Mouse (Mus musculus) neural tube, embryonic 10.5 days (tissue): ENCODE data around the gene Actr6.
"Not testable (repeated sequence)": the region's sequence is repeated elsewhere in the genome, so short reads cannot be mapped to it uniquely, and the experiment has no call there.

Experiments
- DNase-seq: peaks from one replicate; pipeline ENCODE4 v3.0.0-alpha.2; 2017; ENCODE audit warnings: low spot score; ENCODE audit errors: extremely low spot score

Gene Actr6

DNA sequence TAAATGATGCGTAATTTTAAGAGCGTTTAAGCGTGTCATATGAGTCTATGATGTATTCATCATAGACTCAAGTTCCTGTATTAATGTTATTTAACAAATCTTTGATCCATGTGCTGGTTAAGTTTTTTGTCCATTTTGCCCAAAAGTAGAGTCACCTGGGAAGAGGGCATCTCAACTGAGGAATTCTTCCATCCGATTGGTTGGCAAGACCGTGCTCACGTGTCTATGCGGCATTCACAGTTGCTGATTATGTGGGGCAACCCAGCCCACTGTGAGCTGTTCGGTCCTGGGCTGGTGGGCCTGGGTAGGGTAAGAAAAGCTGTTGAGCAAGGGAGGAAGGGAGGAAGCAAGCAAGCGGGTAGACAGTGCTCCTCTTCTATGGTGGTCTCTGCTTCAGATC, 6.3 kb upstream of the Actr6 start:
- DNase-seq, result no peak

DNA sequence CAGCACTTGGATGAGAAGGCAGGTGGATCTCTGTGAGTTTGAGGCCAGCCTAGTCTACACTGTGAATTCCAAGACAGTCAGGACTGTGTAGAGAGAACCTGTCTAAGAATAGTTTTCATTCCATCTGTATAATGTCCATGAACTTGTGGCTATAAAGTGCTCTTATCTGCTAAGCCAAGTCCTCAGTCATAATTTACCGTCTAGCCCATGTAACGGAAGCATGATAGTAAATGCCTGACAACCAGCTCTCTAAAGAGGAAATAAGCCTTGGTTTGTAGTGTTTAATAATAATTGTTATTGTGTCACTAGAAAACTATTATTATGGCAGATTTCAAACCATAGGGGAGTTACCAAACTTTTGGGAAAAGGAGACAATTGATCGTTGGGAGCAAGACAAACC, 5.8 kb upstream of the Actr6 start:
- DNase-seq, result no peak

DNA sequence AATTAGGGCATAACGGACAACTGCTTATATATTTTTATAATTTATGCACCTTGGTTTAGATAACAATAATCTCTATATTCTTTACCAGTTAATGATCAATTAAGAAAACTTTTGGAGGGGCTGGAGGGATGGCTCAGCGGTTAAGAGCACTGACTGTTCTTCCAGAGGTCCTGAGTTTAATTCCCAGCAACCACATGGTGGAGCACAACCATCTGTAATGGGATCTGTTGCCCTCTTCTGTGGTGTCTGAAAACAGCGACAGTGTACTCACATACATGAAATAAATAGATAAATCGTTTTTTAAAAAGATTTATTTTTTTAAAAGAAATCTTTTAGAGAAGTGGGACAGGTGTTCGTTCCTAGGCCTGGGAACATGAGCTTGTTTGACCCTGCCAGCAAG, 5.0 kb upstream of the Actr6 start:
- no peak for DNase-seq

DNA sequence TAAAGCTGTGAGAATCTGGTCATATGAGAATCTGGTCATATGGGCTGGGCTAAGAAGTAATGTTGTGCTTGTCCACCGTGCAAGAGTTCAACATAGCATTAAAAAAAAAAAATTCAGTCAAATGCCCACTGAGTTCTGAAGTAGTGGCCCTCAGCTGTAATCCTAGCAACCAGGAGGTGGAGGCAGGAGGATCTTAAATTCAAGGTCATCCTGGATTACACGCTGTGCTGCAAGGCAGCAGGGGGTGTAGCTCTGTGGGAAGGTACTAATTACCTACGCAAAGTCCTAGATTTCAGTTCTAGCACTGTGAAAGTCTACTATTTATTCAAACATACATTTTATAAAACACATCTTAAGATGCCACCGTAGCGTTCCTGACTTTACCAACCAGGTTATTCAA, 754 bp downstream of the Actr6 start:
- DNase-seq, result no peak

DNA sequence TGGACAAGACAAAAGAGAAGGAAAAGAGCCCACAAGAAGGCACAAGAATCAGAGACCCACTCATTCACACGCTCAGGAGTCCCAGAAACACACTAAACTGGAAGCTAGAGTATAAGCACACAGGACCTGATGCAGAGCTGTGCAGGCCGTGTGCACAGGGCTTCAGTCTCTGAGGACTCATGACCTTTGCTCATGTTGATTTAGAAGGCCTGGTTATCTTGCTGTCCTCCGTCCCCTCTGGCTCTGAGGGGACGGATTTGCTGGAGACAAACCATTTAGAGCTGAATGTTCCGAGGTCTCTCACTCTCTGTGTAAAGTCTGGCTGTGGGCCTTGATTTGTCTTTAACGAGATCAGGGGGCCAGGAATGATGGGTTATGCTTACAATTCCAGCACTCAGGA, 1.7 kb downstream of the Actr6 start:
- no peak for DNase-seq

DNA sequence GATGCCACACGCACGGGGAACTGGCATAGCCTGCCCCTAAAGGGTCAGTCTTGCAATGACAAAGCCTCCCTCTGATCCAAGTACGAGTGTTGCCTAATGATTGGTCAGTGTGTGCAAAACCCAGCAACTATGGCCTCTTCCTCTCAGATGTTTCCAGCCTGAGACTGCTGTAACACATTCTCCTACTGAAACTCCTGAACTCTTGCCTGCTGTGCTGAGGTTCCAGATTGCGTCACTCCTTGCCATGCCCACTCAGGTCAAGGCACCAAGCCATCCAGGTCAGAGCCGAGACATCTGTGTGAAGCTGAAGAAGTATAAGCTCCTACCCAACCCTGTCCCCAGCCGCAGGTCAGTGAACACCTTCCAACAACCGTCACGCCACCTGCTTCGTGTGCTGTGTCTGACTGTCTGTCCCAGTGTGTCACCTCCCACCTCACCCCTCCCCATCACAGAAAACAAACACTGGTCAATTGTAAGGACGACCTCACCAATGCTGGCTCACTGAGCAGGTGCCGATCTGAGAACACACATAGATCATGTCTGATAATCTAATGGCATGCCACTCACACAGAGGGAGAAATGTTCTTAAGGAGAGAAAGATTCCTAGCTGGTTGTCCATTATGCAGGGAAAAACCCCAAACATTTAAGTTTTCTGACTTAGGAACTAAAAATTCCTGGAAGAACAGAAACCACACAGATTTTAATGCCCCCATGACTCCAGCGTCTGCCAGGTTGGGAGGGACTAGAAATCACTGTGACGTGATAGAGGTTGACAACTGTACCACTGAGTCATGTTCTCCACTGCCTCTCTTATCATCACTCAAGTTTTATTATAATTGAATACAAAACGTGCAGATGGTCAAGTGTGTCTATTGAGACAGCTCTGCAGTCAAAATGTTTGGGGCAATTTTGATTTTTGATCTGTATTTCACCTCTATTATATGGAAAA, 9.6 kb downstream of the Actr6 start:
- no peak for DNase-seq

DNA sequence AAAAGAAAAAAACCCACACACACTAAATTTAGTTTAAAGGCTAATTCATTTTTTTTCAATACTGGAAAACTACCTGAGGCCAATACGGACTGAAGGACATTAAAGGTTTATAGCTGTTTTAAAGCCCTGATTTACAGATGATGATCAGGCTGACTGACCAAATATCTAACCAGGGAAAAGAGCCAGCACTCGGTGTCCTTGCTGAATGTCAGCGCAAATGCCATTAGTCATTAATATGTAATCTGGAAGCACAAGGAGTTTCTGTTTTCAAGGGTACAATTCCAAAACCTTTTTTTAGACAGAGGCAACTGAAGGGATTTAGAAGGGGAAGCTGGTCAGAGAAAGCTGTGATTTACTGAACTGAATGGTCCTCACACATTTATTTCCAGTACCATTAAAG, 11.3 kb downstream of the Actr6 start:
- no peak for DNase-seq

DNA sequence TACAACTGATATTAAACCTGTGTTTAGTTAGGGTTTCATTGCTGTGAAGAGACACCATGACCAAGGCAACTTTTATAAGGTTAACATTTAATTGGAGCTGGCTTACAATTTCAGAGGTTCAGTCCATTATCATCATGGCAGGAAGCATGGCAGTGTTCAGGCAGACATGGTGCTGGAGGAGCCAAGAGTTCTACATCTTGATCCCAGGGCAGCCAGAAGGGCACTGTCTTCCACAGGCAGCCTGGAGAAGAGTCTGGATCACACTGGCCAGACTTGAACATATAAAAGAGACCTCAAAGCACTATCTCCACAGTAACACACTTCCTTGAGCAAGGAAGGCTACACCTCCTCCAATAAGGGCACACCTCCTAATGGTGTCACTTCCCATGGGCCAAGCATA, 11.8 kb downstream of the Actr6 start:
- DNase-seq, result no peak

DNA sequence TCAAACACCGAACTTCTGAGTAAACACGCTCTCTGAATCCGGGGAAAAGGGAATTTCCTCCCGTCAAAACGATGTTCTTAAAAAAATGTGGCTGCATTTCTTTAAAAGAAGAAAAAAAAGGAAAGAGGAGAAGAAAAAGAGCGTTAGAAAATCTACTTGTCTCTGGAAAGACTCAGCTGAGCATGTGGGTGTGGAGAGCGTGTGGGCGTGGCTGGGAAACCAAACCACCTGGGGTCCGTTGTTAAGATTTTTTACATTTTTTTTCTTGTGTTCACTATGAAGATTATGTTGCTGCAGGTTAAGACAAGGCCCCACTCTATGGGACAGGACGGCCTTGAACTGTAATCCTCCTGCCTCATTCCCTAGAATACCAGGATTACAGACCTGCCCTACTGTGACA, 17.2 kb downstream of the Actr6 start:
- no peak for DNase-seq

DNA sequence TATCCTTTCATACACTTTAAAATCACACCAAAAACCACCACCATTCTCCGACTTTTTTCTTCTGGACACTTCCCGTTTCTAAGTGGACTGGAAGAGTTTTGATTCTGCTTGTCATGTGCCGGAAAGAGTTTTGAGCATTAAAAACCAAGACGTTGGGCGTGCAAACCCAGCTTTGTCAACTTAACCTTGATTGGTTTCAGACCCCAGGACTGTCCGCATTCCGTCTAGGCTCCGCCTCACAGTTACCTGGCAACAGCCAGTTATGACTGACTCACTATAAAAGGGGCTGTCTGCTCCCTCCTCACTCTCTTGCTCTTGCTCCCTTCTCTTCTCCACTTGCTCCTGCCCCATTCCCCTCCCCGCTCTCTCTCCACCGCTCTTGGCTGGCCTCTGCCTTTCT, 23.4 kb downstream of the Actr6 start:
- DNase-seq, result no peak

DNA sequence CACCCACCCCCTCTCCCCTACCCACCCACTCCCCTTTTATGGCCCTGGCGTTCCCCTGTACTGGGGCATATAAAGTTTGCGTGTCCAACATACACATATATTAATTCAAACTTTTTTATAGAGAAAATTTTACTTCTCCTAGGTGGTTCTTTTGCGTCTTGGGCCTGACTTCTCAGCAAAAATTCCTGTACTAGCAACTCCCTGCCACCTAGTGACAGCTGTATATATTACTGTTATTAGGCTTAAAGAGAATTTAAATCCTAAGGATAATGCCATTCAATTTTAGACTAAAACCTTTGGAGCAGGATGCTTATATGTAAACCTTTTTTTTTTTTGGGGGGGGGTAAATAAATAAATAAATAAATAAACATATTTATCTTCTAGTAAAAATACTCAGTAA, 24.7 kb downstream of the Actr6 start:
- DNase-seq, result no peak

DNA sequence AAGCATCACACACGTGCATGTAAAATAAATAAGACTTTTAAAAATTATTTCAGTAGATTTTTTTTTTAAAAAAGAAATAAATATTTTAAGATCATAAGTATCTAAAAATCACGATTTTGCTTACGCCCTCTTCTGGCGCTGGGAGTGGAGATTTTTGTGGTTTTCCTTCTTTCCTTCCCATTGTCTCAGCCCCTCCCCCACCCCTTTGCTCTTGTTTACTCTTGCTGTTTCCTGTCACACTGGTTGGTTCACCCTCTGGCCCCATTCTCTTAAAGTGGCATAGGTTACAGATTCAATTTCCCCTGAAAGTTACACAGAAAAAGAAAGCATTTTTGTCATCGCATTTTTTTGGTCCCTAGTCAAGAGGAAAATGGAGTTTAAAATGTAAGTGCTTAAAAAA, 29.1 kb downstream of the Actr6 start:
- no peak for DNase-seq

DNA sequence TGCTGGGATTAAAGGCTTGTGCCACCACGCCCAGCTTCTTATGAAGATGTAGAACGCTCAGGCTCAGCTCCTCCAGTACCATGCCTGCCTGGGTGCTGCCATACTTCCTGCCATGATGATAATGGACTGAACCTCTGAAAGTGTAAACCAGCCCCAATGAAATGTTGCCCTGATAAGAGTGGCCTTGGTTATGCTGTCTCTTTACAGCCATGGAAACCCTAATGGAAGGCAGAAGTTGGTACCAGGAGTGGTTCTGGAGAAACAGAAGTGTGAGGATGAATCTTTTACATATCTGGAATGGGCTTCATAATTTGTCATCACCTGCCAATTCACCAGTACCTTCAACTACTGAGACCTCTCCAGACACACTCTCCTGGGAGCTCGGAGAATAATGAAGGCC, 34.1 kb downstream of the Actr6 start:
- no peak for DNase-seq

DNA sequence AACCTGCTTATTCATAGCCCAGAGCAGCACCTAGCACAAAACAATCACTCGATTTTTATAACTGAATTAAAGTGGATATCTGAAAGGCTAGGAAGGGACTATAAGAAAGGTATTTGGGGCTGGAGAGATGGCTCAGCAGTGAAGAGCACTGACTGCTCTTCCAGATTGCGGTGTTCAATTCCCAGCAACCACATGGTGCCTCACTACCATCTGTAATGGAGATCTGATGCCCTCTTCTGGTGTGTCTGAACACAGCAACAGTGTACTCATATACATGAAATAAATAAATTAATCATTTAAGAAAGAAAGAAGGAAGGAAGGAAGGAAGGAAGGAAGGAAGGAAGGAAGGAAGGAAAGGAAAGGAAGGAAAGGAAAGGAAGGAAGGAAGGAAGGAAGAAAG, 35.8 kb downstream of the Actr6 start:
- DNase-seq, result not testable (repeated sequence)

DNA sequence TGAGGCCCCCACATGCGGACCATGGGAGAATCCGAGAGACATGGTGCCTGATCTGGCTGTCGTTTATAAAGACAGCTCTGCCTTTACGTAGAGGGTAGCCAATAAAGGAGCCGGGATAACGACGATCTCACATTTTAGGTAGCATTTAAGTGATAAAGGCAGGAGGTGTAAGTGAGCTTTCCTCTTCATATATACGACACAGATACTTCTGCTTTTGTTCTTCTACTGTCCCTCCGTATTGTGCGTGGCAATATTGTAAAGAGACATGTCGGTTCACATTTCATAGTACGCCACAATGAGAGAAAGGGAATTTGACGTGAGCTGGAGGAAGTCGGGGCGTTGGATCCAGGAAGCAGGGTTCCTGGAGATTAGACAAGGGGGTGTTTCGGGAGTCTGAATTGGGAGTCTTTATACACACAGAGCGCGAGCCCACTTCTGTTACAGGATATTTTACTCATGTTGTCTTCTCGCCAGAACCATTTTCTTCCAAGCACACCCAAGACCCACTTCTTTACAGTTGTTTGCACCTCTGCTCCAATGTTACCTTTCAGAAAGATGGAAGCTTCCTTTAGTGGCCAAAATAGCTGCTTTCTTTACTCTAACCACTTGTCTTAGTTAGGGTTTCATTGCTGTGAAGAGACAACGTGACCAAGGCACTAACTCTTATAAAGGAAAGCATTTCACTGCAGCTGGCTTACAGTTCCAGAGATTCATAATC, 36.7 kb downstream of the Actr6 start:
- no peak for DNase-seq

DNA sequence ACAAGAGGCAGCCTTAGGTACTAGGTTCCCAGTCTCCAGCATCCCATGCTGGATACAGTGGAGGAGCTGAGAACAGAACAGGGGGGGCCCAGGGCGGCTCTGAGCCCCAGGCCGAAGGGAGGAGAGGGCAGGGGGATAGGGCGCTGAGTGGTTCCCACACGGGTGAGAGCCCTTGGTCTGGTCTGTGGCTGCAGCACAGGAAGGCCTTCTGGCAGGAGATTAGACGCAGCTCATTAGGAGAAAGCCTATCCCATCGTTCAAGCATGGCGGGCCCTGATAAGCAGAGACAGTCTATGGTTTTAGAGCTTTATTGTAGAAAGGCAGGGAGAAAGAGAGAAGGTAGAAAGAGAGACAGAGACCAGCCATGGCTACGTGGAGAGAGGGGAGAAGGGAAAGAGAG, 42.1 kb downstream of the Actr6 start:
- DNase-seq, result no peak

DNA sequence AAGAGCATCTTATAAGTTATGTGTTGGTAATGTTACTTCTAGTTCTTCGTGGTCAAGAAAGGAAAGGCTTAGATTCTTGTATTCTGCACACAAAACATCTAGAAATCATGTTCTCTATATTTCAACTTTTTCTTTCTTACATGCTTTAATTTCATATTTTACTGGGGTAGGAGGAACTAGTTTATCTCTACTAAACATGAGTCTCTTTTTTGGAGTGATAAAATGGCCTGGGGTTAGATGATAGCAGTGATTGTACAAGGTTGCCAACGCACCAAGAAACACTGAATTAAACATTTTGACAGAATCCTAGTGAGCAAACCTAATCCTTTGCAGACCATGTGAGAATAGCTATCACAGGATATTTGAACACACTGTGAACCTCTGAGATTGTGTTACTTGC, 44.6 kb downstream of the Actr6 start:
- no peak for DNase-seq

DNA sequence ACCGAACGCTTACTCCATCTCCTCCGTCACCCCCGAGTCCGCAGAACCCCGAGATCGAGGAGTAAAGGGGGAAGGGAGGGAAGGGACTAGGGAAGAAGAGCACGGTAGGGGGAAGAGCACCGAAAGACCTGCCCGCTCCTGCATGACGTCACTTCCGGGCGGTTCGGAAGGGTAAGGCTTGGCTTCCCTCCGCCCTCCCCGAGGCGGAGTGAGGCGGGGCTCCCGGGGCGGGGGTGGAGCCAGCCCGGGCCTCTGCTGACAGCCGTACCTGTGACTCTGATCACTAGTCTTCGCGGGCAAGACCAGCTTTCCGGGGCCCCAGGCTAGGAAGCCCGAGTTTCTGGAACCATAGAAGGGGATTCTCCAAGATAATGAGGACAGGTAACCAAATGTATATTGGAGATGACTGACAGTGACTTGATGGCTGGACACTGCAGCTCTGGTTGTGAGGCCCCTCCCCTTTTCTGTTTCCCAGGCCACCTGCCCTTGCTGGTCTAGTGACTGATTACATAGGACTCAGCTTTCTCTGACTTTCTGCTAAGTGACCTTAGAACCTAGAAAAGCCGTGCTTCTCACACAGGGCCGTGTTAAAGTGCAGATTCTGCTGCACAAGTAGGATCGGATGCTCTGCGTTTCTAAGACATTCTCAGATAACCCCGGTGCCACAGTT, 45.8 kb downstream of the Actr6 start, which contains the start of gene Scyl2:
TSS of gene Scyl2 (minus strand) at position 147 of the 670 bp plus-strand sequence.
- peak; percentile 92 for DNase-seq

DNA sequence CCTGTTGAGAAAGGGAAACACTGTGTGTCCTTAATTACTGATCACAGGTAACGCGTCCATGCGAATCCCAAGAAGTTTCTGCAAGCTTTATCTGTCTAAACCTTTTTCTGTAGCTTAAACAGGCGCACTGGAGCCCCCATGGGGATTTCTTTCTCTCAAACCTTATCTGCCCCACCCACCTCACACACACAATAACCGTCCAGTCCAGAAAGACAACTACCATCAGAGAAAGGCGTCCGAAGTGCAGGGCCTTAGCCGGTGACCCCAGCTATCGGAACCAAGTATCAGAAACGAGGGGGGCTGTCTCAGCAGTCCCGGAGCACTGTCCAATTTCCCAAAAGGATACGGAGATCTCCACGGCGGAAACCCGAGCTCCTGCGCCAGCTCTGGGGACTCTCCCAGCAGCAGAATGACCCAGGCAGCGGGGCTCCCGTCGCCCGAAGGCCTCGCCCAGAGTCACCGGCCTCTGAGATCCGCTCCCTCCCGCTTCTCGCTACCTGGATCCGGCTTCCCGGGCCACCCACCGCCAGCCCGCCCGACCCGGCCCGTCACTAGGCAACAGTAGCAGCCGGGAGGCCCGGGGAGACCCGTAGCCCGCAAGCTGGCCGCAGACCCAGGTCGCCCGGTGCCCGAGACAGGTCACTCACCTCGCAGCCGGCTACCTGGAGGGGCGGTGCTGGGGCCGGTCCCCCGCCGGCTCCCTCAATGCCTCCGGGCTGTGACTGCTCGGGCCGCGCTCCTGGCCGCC, 46.5 kb downstream of the Actr6 start:
- DNase-seq, result no peak

DNA sequence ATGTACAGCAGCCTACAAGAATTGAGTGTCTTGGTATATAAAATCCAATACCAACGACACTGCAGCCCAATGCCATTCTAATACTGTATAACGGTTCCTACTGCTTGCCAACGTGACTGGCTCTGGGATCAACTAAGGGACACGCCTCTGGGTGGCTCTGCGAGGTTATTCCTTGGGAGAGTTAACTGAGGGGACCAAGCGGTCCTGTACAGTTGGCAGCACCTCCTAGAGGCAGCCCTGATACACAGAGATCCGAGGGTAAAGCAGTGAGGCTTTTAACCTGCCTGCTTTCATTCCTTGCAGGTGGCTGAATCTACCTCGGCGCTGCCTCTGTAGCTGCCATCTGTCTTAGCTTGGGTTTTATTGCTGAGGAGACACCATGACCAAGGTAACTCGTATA, 49.1 kb downstream of the Actr6 start:
- no peak for DNase-seq

DNA sequence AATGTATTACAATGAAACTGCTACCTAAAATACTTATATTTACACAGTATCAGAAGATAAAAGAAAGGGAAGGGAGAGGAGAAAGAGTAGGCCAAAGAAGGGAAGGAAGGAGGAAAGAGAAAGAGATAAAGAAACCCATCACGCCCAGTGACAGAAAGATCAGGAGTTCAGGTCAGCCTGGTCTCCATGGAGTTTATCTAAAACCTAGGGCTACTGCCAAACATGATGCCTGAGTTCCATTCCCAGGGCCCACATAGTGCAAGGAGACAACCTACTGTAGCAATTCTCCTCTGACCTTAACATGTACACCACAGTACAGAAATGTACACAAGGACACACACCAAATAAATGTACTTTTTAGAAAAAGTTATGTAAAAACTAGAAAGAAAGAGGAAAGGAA, 49.9 kb downstream of the Actr6 start:
- no peak for DNase-seq
